Mouse (Mus musculus): ENCODE data around the gene Pnpla1.

DNA sequence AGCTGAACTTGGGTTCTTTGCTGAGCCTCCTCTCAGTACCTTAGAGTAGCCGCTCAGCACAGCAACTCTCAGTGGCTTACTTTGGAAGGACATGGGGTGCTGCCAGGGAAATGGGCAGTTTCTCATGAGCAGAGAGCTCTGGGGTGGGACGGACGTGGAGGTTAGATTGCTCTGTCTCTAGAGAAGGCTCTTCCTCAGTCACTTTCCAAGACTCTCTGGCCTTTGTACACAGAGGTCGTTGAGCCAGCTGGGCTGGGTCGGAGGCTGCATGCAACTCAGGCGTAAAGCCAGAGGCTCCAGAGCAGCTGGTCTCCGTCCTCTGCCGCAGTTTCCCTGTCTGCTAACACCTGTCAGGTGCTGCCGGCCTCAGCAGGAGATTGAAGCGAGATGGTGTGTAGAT, 23.5 kb upstream of the Pnpla1 start:
- TF ChIP-seq POLR2A (IDR thresholded peaks at IDR 0.05; ENCODE audit: extremely low read depth, insufficient read depth, low read length) (no peak), CTCF (IDR thresholded peaks at IDR 0.05; ENCODE audit: extremely low read depth, insufficient read depth, low read length) (no peak)

All from cortical plate, adult 2 months (tissue).